Mouse (Mus musculus) testis, adult 2 months (tissue): ENCODE data around the gene Nol7.

Experiments
- CTCF ChIP-seq: fragments of 200-500 bp; IDR thresholded peaks from 2 replicates; pipeline ENCODE4 v1.5.1; 2012; ENCODE audit warnings: low read depth, mild to moderate bottlenecking, inconsistent platforms, low read length, moderate library complexity; ENCODE audit not compliant: control insufficient read depth, insufficient read depth, insufficient replicate concordance
- POLR2A ChIP-seq: fragments of 200-500 bp; IDR thresholded peaks from 2 replicates; pipeline ENCODE4 v1.6.1; 2012; ENCODE audit warnings: low read depth, mild to moderate bottlenecking, inconsistent platforms, low read length, moderate library complexity; ENCODE audit not compliant: control insufficient read depth

DNA sequence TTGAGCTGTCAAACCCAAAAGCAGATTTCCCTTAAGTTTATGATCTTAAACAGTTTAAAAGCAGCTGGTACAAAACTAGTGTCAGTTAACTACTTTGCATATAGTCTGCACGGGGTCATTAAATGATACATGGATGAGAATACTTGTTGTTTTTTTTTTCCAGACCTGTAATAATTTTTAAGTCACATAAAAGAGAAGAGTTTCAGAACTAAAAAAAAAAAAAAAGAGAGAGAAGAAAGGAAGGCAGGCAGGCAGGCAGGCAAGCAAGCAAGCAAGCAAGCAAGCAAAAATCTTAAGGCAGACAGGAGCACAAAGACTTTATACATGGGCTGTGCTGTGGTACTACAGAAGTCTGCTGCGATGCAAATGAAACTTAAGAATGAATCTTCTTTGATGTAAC, 35.2 kb downstream of the Nol7 start:
- TF ChIP-seq CTCF = no peak
- TF ChIP-seq POLR2A = no peak
